Mouse (Mus musculus) 416B (cell line): ENCODE data around the gene Tas2r135.

Experiments used
- DNase-seq: peaks from one replicate; pipeline ENCODE4 v3.0.0; 2011; ENCODE audit warnings: low read depth

Gene Tas2r135

GRCm38 (mm10) chr6:42374701-42375100 lies 30.5 kb upstream of the Tas2r135 start:
- no peak for DNase-seq

- no peak for DNase-seq
Observed at GRCm38 (mm10) chr6:42375131-42375530, 30.1 kb upstream of the Tas2r135 start.

- no peak for DNase-seq
Observed at GRCm38 (mm10) chr6:42376016-42376415, 29.2 kb upstream of the Tas2r135 start.

GRCm38 (mm10) chr6:42376504-42377019 lies 28.7 kb upstream of the Tas2r135 start:
- DNase-seq = no peak

- DNase-seq = no peak
Observed at GRCm38 (mm10) chr6:42377280-42377679, 28.0 kb upstream of the Tas2r135 start.

- DNase-seq = no peak
Observed at GRCm38 (mm10) chr6:42379551-42379950, 25.7 kb upstream of the Tas2r135 start.

- peak; percentile 46 for DNase-seq
Observed at GRCm38 (mm10) chr6:42380416-42381144, 24.7 kb upstream of the Tas2r135 start.

- no peak for DNase-seq
Observed at GRCm38 (mm10) chr6:42381221-42381620, 24.0 kb upstream of the Tas2r135 start.

- DNase-seq = peak; percentile 68
Observed at GRCm38 (mm10) chr6:42381916-42382381, 23.3 kb upstream of the Tas2r135 start.

- DNase-seq = no peak
Observed at GRCm38 (mm10) chr6:42383360-42383759, 21.9 kb upstream of the Tas2r135 start.

- no peak for DNase-seq
Observed at GRCm38 (mm10) chr6:42385635-42386034, 19.6 kb upstream of the Tas2r135 start.

GRCm38 (mm10) chr6:42391796-42392330 lies 13.4 kb upstream of the Tas2r135 start:
- no peak for DNase-seq

GRCm38 (mm10) chr6:42395960-42396809 lies 9.0 kb upstream of the Tas2r135 start:
- peak; percentile 89 for DNase-seq

- DNase-seq = no peak
Observed at GRCm38 (mm10) chr6:42397041-42397657, 8.1 kb upstream of the Tas2r135 start.

- no peak for DNase-seq
Observed at GRCm38 (mm10) chr6:42398285-42398684, 6.9 kb upstream of the Tas2r135 start.

- no peak for DNase-seq
Observed at GRCm38 (mm10) chr6:42398998-42399397, 6.2 kb upstream of the Tas2r135 start.

GRCm38 (mm10) chr6:42399938-42400337 lies 5.3 kb upstream of the Tas2r135 start, which contains the start of gene Tas2r143:
Gene Tas2r143 (plus strand): TSS chr6:42400238.
- DNase-seq = no peak

- peak; percentile 73 for DNase-seq
Observed at GRCm38 (mm10) chr6:42419443-42419842, 14.2 kb downstream of the Tas2r135 start.

GRCm38 (mm10) chr6:42421439-42421838 lies 16.2 kb downstream of the Tas2r135 start:
- DNase-seq = peak; percentile 50

GRCm38 (mm10) chr6:42424472-42424871 lies 19.2 kb downstream of the Tas2r135 start:
- DNase-seq = no peak

GRCm38 (mm10) chr6:42426337-42426736 lies 21.1 kb downstream of the Tas2r135 start:
- DNase-seq = no peak

GRCm38 (mm10) chr6:42433554-42433953 lies 28.3 kb downstream of the Tas2r135 start:
- peak; percentile 49 for DNase-seq
